Mouse (Mus musculus) liver, postnatal 0 days (tissue): ENCODE measurements at regions not wholly inside any gene's neighbourhood (a gene's known extent, or its start where the extent isn't known, plus 50 kb on each side); places are given as distances from the start of the nearest gene placed in this dataset.

Source experiments
- ATAC-seq: fragments of 200-750 bp; cut with Nextera tagmentation; 2 replicates; pipeline ENCODE4 v1.8.0; 2017; ENCODE audit warnings: mild to moderate bottlenecking, moderate library complexity
- DNase-seq: peaks from one replicate; pipeline ENCODE4 v3.0.0-alpha.2; 2016
- H3K27ac ChIP-seq: fragments of 300-500 bp; sonication (generic); 2 replicates; pipeline ENCODE4 v1.5.1; 2014; ENCODE audit warnings: antibody characterized with exemption, moderate library complexity, mild to moderate bottlenecking, low read depth
- H3K27me3 ChIP-seq: fragments of 300-500 bp; sonication (generic); 2 replicates; pipeline ENCODE4 v1.6.1; 2014; ENCODE audit warnings: low read length, control low read depth, mixed read lengths; ENCODE audit not compliant: insufficient read depth
- H3K36me3 ChIP-seq: fragments of 300-500 bp; sonication (generic); replicated peaks from 2 replicates; pipeline ENCODE4 v1.6.1; 2014; ENCODE audit warnings: mild to moderate bottlenecking, control low read depth, low read length, moderate library complexity, mixed read lengths; ENCODE audit not compliant: insufficient read depth
- H3K4me1 ChIP-seq: fragments of 300-500 bp; sonication (generic); 2 replicates; pipeline ENCODE4 v1.6.1; 2014; ENCODE audit warnings: antibody characterized with exemption, mild to moderate bottlenecking, control low read depth; ENCODE audit not compliant: insufficient read depth
- H3K4me2 ChIP-seq: fragments of 300-500 bp; sonication (generic); 2 replicates; pipeline ENCODE4 v1.6.1; 2014; ENCODE audit warnings: low read depth, mild to moderate bottlenecking, low read length, moderate library complexity, mixed read lengths
- H3K4me3 ChIP-seq: fragments of 300-500 bp; sonication (generic); 2 replicates; pipeline ENCODE4 v1.5.1; 2014; ENCODE audit warnings: low read depth, low read length
- H3K9ac ChIP-seq: fragments of 300-500 bp; sonication (generic); replicated peaks from 2 replicates; pipeline ENCODE4 v1.6.1; 2014; ENCODE audit warnings: mild to moderate bottlenecking, moderate library complexity
- H3K9me3 ChIP-seq: fragments of 300-500 bp; sonication (generic); 2 replicates; pipeline ENCODE4 v1.6.1; 2016; ENCODE audit warnings: mild to moderate bottlenecking, control low read depth, low read length, mixed read lengths
- CTCF ChIP-seq: sonication (generic); IDR thresholded peaks from 2 replicates; pipeline ENCODE4 v1.5.1; 2016; ENCODE audit warnings: antibody characterized with exemption, low read depth
- EP300 ChIP-seq: IDR thresholded peaks from 2 replicates; pipeline ENCODE4 v1.6.1; 2016; ENCODE audit warnings: antibody characterized with exemption, low read depth, mild to moderate bottlenecking
- WGBS: fragments of 180-500 bp; shearing (Covaris S2); extraction: QIAGEN DNeasy Blood & Tissue Kit; methylation state at CpG from one replicate; pipeline ENCODE4 v1.1.7; 2014; ENCODE audit not compliant: insufficient replicate concordance; 5-methylcytosine and 5-hydroxymethylcytosine counted together

GRCm38 (mm10) chr3:61486808-61487389 lies 121.1 kb upstream of the B430305J03Rik start:
- no peak overlapping the region for H3K27ac ChIP-seq
- H3K4me1 ChIP-seq = no peaks in the 10 kb centered on the region
- H3K9ac ChIP-seq = no peak overlapping the region
- H3K4me2 ChIP-seq = no peak overlapping the region
- no peaks in the 10 kb centered on the region for H3K27me3 ChIP-seq
- DNase-seq = no peak
- H3K4me3 ChIP-seq = no peak overlapping the region
- ATAC-seq = no peak
- H3K9me3 ChIP-seq = no peaks in the 10 kb centered on the region
- TF ChIP-seq EP300 = no peak
- no peak for TF ChIP-seq CTCF
- no peaks in the 10 kb centered on the region for H3K36me3 ChIP-seq
- 84% methylated on average over 5 of the region's 5 CpGs for WGBS

DNA sequence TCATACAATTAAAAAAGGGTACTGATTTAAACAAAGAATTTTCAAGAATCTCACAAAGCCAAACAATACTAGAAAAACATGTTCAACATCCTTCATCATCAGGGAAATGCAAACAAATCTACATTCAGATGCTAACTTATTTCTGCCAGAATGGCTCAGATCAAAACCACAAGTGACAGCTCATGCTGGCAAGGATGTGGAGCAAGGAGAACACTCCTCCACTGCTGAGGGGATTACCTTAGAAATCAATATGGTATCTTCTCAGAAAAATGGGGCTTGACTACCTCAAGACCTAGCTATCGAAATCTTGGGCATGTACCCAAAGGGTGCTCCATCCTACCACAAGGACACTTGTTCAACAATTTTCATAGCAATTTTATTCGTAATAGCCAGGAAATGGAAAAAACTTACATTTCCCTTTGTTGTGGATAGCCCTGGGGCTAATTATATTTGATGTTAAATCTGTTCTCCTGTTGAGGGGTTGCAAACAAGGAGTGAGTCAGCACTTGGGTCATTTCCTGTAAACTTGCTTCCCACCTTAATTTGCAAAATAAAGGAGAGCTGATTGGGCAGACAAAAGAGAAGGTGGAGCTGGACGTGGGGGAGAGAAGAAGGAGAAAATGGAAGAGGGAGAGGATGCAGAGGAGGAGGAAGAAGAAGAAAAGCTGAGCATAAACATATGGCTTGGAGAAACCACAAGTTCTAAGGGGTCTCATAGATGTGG lies 113.3 kb upstream of the B430305J03Rik start:
- no peaks in the 10 kb centered on the region for H3K4me1 ChIP-seq
- no peaks in the 10 kb centered on the region for H3K36me3 ChIP-seq
- H3K9me3 ChIP-seq = no peaks in the 10 kb centered on the region
- 67% methylated on average over 3 of the region's 3 CpGs for WGBS
- DNase-seq (no peak), ATAC-seq (no peak)
- TF ChIP-seq EP300 (no peak), CTCF (no peak)
- H3K27ac ChIP-seq = no peak overlapping the region
- H3K4me3 ChIP-seq = no peak overlapping the region
- no peak overlapping the region for H3K9ac ChIP-seq
- no peaks in the 10 kb centered on the region for H3K27me3 ChIP-seq
- no peak overlapping the region for H3K4me2 ChIP-seq

GRCm38 (mm10) chr3:61475018-61475417 lies 109.3 kb upstream of the B430305J03Rik start:
- ATAC-seq (peak; percentile 41; the same call in 1 of the 2 replicates), DNase-seq (no peak)
- 16% methylated on average over 2 of the region's 2 CpGs for WGBS
- Histone ChIP-seq H3K4me1 (no peaks in the 10 kb centered on the region), H3K4me3 (no peak overlapping the region), H3K27ac (no peak overlapping the region), H3K27me3 (no peaks in the 10 kb centered on the region), H3K4me2 (no peak overlapping the region), H3K36me3 (no peaks in the 10 kb centered on the region), H3K9me3 (no peaks in the 10 kb centered on the region), H3K9ac (no peak overlapping the region)
- no peak for TF ChIP-seq EP300
- no peak for TF ChIP-seq CTCF

- Histone ChIP-seq H3K4me1 (no peaks in the 10 kb centered on the region), H3K9ac (no peak overlapping the region), H3K27me3 (no peaks in the 10 kb centered on the region), H3K36me3 (no peaks in the 10 kb centered on the region), H3K4me3 (no peak overlapping the region), H3K27ac (no peak overlapping the region), H3K4me2 (no peak overlapping the region), H3K9me3 (no peaks in the 10 kb centered on the region)
- DNase-seq = peak; percentile 17
- no peak for ATAC-seq
- peak; percentile 66 for TF ChIP-seq CTCF
- no peak for TF ChIP-seq EP300
- 34% methylated on average over 3 of the region's 3 CpGs for WGBS
Observed at GRCm38 (mm10) chr3:61467158-61467557, 101.4 kb upstream of the B430305J03Rik start.

DNA sequence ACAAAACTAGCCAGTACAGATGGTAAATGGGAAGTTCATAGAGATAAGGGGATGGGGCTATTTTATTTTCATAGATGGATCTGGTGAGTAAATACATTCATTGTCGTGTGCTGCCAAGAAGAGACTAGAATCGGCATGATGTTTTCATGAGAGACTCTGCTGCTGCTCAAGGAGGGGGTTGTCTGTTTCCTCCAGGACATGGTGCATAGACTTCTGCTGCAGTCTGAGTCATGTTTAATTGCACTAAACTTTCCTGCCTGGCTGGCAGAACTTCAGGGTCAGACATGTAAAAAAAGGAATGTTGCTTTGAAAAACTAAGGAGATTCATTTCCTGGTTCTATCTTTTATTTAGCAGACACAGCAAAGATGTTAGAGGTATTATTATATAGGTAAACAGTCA lies 100.9 kb upstream of the B430305J03Rik start:
- Histone ChIP-seq H3K27ac (no peak overlapping the region), H3K4me3 (no peak overlapping the region), H3K36me3 (no peaks in the 10 kb centered on the region), H3K4me1 (no peaks in the 10 kb centered on the region), H3K27me3 (no peaks in the 10 kb centered on the region), H3K4me2 (no peak overlapping the region), H3K9me3 (no peaks in the 10 kb centered on the region), H3K9ac (no peak overlapping the region)
- TF ChIP-seq CTCF (no peak), EP300 (no peak)
- no peak for DNase-seq
- WGBS = 60% methylated on average over 2 of the region's 2 CpGs
- no peak for ATAC-seq

DNA sequence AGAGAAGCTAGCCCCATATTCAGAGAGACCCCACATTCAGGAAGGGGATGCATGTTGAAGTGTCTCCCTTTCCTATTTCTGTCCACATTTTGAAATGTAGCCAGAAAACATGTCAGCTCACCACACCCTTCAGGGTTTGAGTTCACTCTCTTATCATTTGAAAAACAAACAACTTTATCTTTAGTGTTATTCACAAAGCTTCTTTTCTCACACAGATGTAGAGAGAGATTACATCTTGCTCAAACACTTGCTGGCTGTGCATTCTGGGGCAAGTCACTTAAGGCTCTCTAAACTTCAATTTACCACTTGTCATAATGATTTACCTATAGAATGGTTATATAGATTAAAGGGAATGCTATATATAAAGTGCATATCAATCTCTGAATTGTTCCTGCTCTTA lies 94.3 kb upstream of the B430305J03Rik start:
- TF ChIP-seq CTCF (no peak), EP300 (0 out of 2 replicates have a peak, but pooled peaks have one; percentile 33)
- Histone ChIP-seq H3K36me3 (no peaks in the 10 kb centered on the region), H3K27ac (no peak overlapping the region), H3K4me3 (no peak overlapping the region), H3K9ac (no peak overlapping the region), H3K9me3 (no peaks in the 10 kb centered on the region), H3K27me3 (no peaks in the 10 kb centered on the region), H3K4me2 (no peak overlapping the region), H3K4me1 (no peaks in the 10 kb centered on the region)
- no peak for ATAC-seq
- no peak for DNase-seq
